Comparison of ENCODE assay signal across 20 mouse cellular contexts in genomic region chr8:11564236-11564635, GRCm38 (mm10). TPM values are rescaled to one million over a fixed set of nuclear protein-coding genes. Genes with fewer than 3 reads are reported as not detected.
DNase-seq lines count a peak whose midpoint lies in the region; ATAC-seq and TF ChIP-seq lines count a peak whose summit lies in the region.
"Had no signal": no experiment of that assay in that cellular context is flagged by ENCODE, and none has a peak within 500 bp of the region (broad histone marks: within the 10 kb centered on the region; RNA-seq: fewer than 3 reads in every experiment).

No protein-coding gene starts in this region.

- peak; percentile 62 for ATAC-seq in megakaryocyte, adult 5-6 weeks (ENCODE audit: poor library complexity, severe bottlenecking)
- ATAC-seq in megakaryocyte-erythroid progenitor cell, adult 5-6 weeks (replicated peaks; ENCODE audit: low FRiP score, low TSS enrichment, poor library complexity, severe bottlenecking), result no peak
- ATAC-seq: forebrain, embryonic 15.5 days; intestine, embryonic 16.5 days; Patski had no signal

- peaks cover 24 to 49% of the 10 kb centered on the region in 2 experiments for H3K36me3 ChIP-seq in CH12.LX (replicated peaks in 1 of 2; ENCODE audit: control insufficient read depth in 1 of 2, insufficient read depth in 1 of 2, low read length in 1 of 2)

- TF ChIP-seq RAD21 in CH12.LX (IDR thresholded peaks at IDR 0.05; ENCODE audit: low read depth, low read length), result no peak

- peak; percentile 70 for DNase-seq in heart, adult 11 months
- no peak for DNase-seq in heart, postnatal 14 days
- DNase-seq in CH12.LX (ENCODE audit: extremely low read depth) (peak; percentile 57), R1 (ENCODE audit: low read depth, low spot score) (peak; percentile 52)
- no peak for DNase-seq in left cerebral cortex, adult 11 months (ENCODE audit: low spot score)
- DNase-seq in gastrocnemius, adult 8-10 months (ENCODE audit: low spot score in 2 of 2), result no peak
- DNase-seq: adrenal gland, adult 2 months; adrenal gland, postnatal 25 days; cerebellum, adult 2 months; cerebellum, postnatal 10 days; gastrocnemius, postnatal 10 days had no signal

- no peak for TF ChIP-seq CTCF in CH12.LX (conservative IDR thresholded peaks at IDR 0.05 in 1 of 2, IDR thresholded peaks at IDR 0.05 in 1 of 2; ENCODE audit: low read depth in 2 of 2, low read length in 2 of 2)

- H3K4me3 ChIP-seq in CH12.LX (replicated peaks in 1 of 3; ENCODE audit: low read depth in 2 of 3, low read length in 2 of 3, poor library complexity in 1 of 3), result peak overlapping the region in 1 of 3 experiments; percentile 11
- H3K4me3 ChIP-seq: embryonic facial prominence, embryonic 12.5 days; forebrain, embryonic 15.5 days; heart, embryonic 13.5 days; hindbrain, embryonic 10.5 days had no signal

- peaks cover 29% of the 10 kb centered on the region for H3K79me2 ChIP-seq in CH12.LX (replicated peaks; ENCODE audit: control insufficient read depth, extremely low read depth, insufficient read depth, poor library complexity, severe bottlenecking)

- no peak overlapping the region for H3K9ac ChIP-seq in CH12.LX (ENCODE audit: insufficient read depth, low read depth)
- H3K9ac ChIP-seq: embryonic facial prominence, embryonic 12.5 days; forebrain, embryonic 15.5 days; heart, embryonic 13.5 days; hindbrain, embryonic 14.5 days had no signal

- H3K4me1 ChIP-seq in CH12.LX (ENCODE audit: control insufficient read depth in 1 of 2, insufficient read depth in 2 of 2), result peaks cover 18 to 38% of the 10 kb centered on the region in 2 experiments

- in situ Hi-C loops in CH12.LX (cut with MboI; ENCODE audit: low pct_ligation_motif_present, low pct_unique_long_range_greater_than_20kb, low sequenced_read_pairs), result no loop called here

- H3K27me3 ChIP-seq in CH12.LX (replicated peaks), result no peaks in the 10 kb centered on the region
- H3K27me3 ChIP-seq: embryonic facial prominence, embryonic 12.5 days; forebrain, embryonic 15.5 days; heart, embryonic 13.5 days; Patski had no signal

- H3K4me2 ChIP-seq in CH12.LX (ENCODE audit: insufficient read depth, low read depth, poor library complexity, severe bottlenecking), result peak overlapping the region; percentile 41; the same call in 1 of the 2 replicates
- H3K4me2 ChIP-seq: embryonic facial prominence, embryonic 12.5 days; forebrain, embryonic 15.5 days; heart, embryonic 13.5 days; hindbrain, embryonic 14.5 days had no signal

- no peak for TF ChIP-seq EP300 in CH12.LX (IDR thresholded peaks at IDR 0.05; ENCODE audit: low read length)

- TF ChIP-seq POLR2A in CH12.LX (IDR thresholded peaks at IDR 0.05; ENCODE audit: low read depth, low read length), result no peak

- no peak overlapping the region for H3K27ac ChIP-seq in CH12.LX (ENCODE audit: insufficient read depth, low read depth)
- H3K27ac ChIP-seq: embryonic facial prominence, embryonic 12.5 days; forebrain, embryonic 15.5 days; hindbrain, embryonic 10.5 days; hindbrain, embryonic 14.5 days had no signal

- intact Hi-C loops in heart, postnatal 14 days (cut with DNase I), result no loop called here

- dilution Hi-C loops in CH12.LX (cut with MboI; ENCODE audit: extremely low pct_ligation_motif_present, extremely low pct_unique_long_range_greater_than_20kb, low sequenced_read_pairs), result no loop called here

- H3K9me3 ChIP-seq in CH12.LX (replicated peaks; ENCODE audit: low read length), result peaks cover 6% of the 10 kb centered on the region
- H3K9me3 ChIP-seq: embryonic facial prominence, embryonic 12.5 days; forebrain, embryonic 15.5 days; heart, embryonic 13.5 days had no signal

TF ChIP-seq in CH12.LX, 34 proteins besides CTCF, POLR2A, EP300 and RAD21:
- peak; percentile 22; the same call in 1 of the 2 replicates for TF ChIP-seq BHLHE40 (IDR thresholded peaks at IDR 0.05; ENCODE audit: low read depth, low read length)
- no peak for TF ChIP-seq PAX5 (IDR thresholded peaks at IDR 0.05; ENCODE audit: low read length)
- TF ChIP-seq ETS1 (conservative IDR thresholded peaks at IDR 0.05; ENCODE audit: low read depth, low read length), result peak; percentile 23; the same call in 1 of the 2 replicates
- TF ChIP-seq KAT2A (IDR thresholded peaks at IDR 0.05; ENCODE audit: insufficient replicate concordance, low read length), result no peak
- TF ChIP-seq USF2 (conservative IDR thresholded peaks at IDR 0.05; ENCODE audit: low read depth, low read length), result no peak
- no peak for TF ChIP-seq IRF4 (IDR thresholded peaks at IDR 0.05; ENCODE audit: low read depth, low read length)
- TF ChIP-seq SMC3 (IDR thresholded peaks at IDR 0.05; ENCODE audit: low read depth, low read length), result no peak
- 0 out of 2 replicates have a peak, but pooled peaks have one; percentile 45 for TF ChIP-seq MXI1 (IDR thresholded peaks at IDR 0.05; ENCODE audit: low read depth, low read length)

RNA-seq across cellular contexts. Expression of gene Ing1, which starts 8.9 kb away (rescaled TPM):
- total RNA-seq in heart, postnatal 14 days (2021), result 10 to 100 TPM; 23.6 to 24.2 TPM
- total RNA-seq in CH12.LX (2012; rRNA removed) (25.0 and 30.9 TPM in 2 replicates), CH12.LX (2014; rRNA removed) (33.1 and 33.8 TPM in 2 replicates)
- 47.8 and 65.3 TPM in 2 replicates for polyA plus RNA-seq in CH12.LX (2012; ENCODE audit: insufficient read length, low read depth)
- total RNA-seq in megakaryocyte, adult 5-6 weeks (2015), result 42.5 and 42.9 TPM in 2 replicates
- 47.4 and 55.3 TPM in 2 replicates for total RNA-seq in megakaryocyte, adult 5-6 weeks (2017)
- total RNA-seq in megakaryocyte-erythroid progenitor cell, adult 5-6 weeks (2014; fragmentation: Nextera tagmentation), result 27.3 and 32.6 TPM in 2 replicates
- 48.1 and 71.3 TPM in 2 replicates for total RNA-seq in megakaryocyte-erythroid progenitor cell, adult 5-6 weeks (2017)
- total RNA-seq in gastrocnemius, adult 8-10 months (2022), result 10 to 100 TPM; 10.9 to 13.4 (median 12.5) TPM

RNA-seq across cellular contexts. Expression of gene Cars2, which starts 13.7 kb away (rescaled TPM):
- total RNA-seq in heart, postnatal 14 days (2021), result 10 to 100 TPM; 37.0 TPM
- total RNA-seq in CH12.LX (2012; rRNA removed) (67.1 and 67.4 TPM in 2 replicates), CH12.LX (2014; rRNA removed) (45.6 and 48.5 TPM in 2 replicates)
- polyA plus RNA-seq in CH12.LX (2012; ENCODE audit: insufficient read length, low read depth), result 45.7 and 46.4 TPM in 2 replicates
- total RNA-seq in megakaryocyte, adult 5-6 weeks (2015), result 17.2 and 20.7 TPM in 2 replicates
- 23.3 and 25.5 TPM in 2 replicates for total RNA-seq in megakaryocyte, adult 5-6 weeks (2017)
- 41.0 and 77.9 TPM in 2 replicates for total RNA-seq in megakaryocyte-erythroid progenitor cell, adult 5-6 weeks (2014; fragmentation: Nextera tagmentation)
- 38.7 and 41.7 TPM in 2 replicates for total RNA-seq in megakaryocyte-erythroid progenitor cell, adult 5-6 weeks (2017)
- total RNA-seq in gastrocnemius, adult 8-10 months (2022), result 10 to 100 TPM; 14.9 to 17.4 (median 17.0) TPM

Comparison
In these comparisons a context has a peak if more than half of its experiments do, and no peak if none do; other contexts are left out.
1. DNase-seq: peak in heart, adult 11 months (single experiment), CH12.LX (single experiment) and R1 (single experiment); none in heart, postnatal 14 days (0 of 2), left cerebral cortex, adult 11 months (single experiment) and gastrocnemius, adult 8-10 months (0 of 2).